Mouse (Mus musculus) lung, adult 18-20 months (tissue): ENCODE results near the gene Gng3.

Experiments
- DNase-seq, 2 experiments: peaks; one replicate each; pipeline ENCODE4 v3.0.0; 2022; ENCODE audit warnings: mixed read lengths in 2 of 2

Gng3 gene

DNA sequence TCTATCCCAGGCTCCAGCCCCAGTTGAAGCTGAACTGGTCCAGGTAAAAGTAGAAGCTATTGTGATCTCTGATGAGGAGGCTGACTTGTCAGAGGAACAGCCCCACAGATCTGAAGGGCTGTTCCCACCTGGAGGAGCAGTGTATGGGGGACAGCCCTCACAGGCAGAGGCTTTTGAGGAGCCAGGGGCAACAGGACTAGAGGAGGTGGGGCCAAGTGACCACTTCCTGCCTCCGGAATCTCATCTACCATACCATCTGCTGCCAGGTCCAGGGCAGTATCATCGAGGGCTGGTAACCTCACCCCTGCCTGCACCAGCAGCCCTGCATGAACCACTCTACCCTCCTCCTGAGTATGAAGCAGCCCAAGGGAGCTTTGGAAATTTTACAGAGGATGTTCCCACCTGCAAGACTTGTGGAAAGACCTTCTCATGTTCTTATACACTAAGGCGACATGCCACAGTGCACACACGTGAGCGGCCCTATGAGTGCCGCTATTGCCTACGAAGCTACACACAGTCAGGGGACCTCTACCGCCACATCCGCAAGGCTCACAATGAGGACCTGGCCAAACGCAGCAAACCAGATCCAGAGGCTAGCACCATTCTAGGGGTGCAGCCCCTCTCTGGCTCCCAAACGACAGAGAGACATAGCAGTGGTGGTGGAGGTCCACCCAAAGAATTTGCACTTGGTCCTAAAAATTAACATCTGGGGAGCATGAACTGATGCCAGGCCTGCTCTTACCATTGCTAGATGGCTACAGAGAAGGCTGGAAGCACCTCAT lies 34.9 kb downstream of the Gng3 start:
- no peak for DNase-seq

DNA sequence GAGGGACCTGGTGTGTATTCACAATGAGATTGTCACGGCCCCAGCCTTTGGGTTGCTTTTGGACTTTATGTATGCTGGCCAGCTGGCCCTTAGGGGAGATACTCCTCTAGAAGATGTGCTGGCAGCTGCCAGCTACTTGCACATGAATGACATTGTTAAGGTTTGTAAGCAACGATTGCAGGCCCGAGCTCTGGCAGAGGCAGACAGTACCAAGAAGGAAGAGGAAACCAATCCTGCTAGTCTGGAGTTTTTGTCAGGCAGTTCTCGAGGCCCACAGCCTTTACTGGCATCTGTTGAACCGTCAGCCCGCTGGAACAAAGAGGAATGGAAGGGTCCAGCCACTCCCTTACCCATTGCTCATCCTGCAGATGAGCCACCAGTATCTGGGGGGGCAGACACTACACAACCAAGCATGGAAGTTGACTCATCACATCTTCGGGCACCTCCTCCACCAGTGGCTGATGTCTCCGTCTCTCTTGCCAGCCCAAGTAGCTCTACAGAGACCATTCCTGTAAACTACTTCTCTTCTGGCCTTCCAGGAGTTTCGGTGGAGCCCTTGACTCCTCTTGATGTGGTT lies 35.7 kb downstream of the Gng3 start:
- no peak for DNase-seq

DNA sequence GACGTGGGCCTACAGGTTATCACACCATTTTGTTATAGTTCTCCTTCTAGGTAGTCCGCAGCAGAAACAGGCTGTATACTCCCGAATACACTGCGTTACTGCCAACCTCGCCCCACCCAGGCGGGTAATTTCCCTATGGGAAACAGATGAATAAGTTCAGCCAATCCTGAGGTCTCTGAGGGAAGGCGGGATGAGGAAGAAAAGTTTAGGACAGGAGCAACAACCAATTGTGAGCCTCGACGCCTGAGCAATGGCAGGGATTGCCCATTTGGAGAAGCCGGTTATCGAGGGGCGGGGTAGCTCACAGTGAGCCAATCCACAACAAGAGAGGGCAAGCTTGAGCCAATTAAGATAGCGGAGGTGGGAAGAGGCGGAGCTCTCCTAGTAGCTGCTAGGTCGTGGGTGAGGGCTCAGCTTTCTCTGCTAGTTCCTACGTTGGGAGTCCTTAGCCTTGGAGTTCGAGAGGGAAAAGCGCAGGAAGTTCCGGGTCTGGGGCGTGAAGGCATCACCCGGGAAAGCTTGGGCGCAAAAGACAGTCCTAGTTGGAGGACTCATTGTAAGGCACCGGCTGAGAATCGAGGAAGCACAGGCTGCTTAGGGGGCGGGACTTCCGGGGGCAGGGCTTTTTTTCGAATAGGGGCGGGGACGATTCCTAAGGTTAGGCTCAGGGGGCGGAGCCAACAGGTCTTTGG lies 36.7 kb downstream of the Gng3 start, which contains the start of gene Zbtb3:
TSS of gene Zbtb3 (plus strand) at position 426 of the 692 bp plus-strand sequence.
- peak; percentile 98 for DNase-seq

DNA sequence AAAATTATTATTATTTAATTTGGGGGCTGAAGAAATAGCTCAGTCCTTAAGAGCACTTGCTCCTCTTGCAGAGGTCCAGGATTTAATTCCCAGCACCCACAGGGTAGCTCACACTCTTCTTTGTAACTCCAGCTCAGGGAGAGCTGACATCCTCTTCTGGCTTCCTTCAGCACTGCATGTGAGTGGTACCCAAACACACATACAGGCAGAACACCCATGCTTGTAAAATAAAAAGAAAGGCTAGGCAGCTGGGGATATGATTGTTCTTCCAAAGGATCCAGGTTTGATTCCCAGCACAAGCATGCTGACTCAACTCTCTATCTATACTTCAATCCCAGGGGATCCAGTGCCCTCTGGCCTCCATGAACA lies 40.1 kb downstream of the Gng3 start:
- DNase-seq: no peak

DNA sequence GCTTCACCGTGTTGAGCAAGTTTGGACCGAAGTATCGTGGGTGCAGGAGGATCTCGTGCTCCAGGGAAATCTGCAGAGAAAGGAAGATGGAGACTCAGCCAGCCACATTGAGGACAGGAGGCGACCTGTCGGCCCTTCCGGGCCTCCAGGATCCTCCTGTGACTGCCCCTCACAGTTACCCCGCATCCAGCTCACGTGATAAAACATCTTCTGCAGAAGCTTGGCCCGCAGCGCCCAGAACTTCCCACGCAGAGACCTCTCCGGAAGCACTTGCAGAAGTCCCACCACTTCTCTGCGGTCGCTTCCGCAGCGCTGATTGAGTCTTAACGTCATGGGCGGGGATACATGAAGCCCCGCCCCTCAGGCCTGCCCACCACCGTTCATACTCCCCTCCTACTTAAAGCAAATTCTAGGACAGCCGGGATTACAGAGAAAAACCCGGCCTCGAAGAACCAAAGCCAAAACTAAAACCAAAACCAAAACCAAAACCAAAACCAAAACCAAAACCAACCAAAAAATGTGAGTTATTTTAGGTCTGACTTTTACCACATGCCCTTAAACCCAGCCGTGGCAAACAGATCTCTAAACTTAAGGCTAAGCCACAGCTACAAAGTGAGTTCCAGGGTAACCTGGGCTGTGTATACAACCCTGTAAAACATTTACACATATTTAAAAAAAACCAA lies 40.6 kb downstream of the Gng3 start, which contains the start of gene Polr2g:
TSS of gene Polr2g (minus strand) at position 314 of the 683 bp plus-strand sequence.
- peak; percentile 93 to 94 for DNase-seq

DNA sequence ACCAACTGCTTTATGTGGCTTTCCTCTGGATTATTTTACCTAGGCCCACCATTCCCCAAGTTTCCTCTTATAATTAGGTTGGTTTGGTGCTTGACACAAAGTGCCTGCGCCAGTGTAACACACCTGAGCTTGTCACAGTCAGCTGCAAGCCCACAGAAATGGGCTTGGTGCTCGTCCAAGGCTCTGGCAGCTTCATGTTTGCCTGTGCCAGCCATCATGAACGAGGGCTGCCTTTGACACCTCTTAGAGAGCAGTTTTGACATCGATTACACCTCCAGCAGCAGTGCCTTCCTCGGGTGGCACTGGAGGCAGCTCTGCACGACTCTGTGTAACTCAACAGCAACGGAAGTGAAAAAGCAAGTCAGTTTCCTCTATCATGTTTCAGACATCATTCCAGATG lies 48.8 kb downstream of the Gng3 start:
- DNase-seq: no peak

DNA sequence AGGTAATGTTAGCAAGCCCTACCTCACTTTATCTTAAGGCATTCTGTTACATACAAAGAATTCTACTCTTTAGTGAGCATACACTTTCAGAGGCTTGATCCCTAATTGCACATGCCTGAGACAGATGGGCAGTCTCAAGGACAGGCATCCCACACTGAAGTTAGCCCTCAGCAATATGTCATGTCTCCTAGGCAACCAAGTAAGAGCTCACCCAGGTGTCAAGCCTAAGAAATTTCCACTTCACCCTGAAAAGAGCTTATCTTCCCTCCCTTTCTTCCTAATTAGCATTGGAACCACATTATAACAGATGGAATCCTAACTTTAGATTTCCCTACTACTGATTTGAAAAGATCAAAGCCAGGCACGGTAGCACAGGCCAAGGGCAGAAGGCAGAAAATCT lies 49.8 kb downstream of the Gng3 start:
- no peak for DNase-seq

DNA sequence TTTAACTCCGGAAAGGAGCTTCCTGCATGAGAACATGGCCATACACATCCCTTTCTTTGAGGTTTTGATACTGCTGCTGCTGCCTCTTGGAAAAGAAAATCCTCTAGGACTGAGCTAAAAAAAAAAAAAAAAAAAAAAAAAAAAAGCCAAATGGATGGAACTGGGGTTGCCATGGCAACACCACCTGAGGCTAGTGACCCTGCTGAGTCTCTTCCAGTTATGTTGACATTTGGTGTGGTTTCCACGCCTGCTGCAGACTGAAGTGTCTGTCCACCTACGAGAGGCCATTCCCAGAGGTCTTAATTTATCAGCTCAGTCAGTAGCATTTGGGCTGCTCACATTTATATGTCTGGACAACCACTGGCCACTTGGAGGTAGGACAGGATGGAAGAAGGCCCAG lies 50.5 kb downstream of the Gng3 start:
- no peak for DNase-seq
